Mouse (Mus musculus): Measurements from ENCODE around the gene Sptbn4. TPM values are rescaled to one million over a fixed set of nuclear protein-coding genes. Genes with fewer than 3 reads are reported as not detected.
A peak's percentile ranks its signal among the peaks of the same experiment; 100 is the strongest.

Gene Sptbn4
- total RNA-seq, 2 experiments from 2014 or later, result 132 to 146 TPM

- DNase-seq, result peak; percentile 60 to 70
Measured at GRCm38 (mm10) chr7:27339519-27339918, 108.0 kb downstream of the Sptbn4 start.

- DNase-seq, result no peak
Measured at GRCm38 (mm10) chr7:27339114-27339513, 108.4 kb downstream of the Sptbn4 start.

GRCm38 (mm10) chr7:27337175-27337853 is 110.2 kb downstream of the Sptbn4 start, which contains the start of gene Ltbp4:
Gene Ltbp4, minus strand, starts transcription at chr7:27337692.
- no peak for DNase-seq

- peak; percentile 90 to 92 for DNase-seq
Measured at GRCm38 (mm10) chr7:27335928-27336823, 111.3 kb downstream of the Sptbn4 start.

GRCm38 (mm10) chr7:27335011-27335720 is 112.3 kb downstream of the Sptbn4 start:
- no peak for DNase-seq

- no peak for DNase-seq
Measured at GRCm38 (mm10) chr7:27334405-27334911, 113.0 kb downstream of the Sptbn4 start.

GRCm38 (mm10) chr7:27333316-27333941 is 114.1 kb downstream of the Sptbn4 start:
- DNase-seq, result no peak

GRCm38 (mm10) chr7:27332353-27333199 is 114.9 kb downstream of the Sptbn4 start:
- DNase-seq, result peak; percentile 74 to 76

GRCm38 (mm10) chr7:27331854-27332253 is 115.6 kb downstream of the Sptbn4 start:
- no peak for DNase-seq

- DNase-seq, result no peak
Measured at GRCm38 (mm10) chr7:27331541-27331851, 116.0 kb downstream of the Sptbn4 start.

GRCm38 (mm10) chr7:27330709-27331540 is 116.6 kb downstream of the Sptbn4 start:
- peak; percentile 62 for DNase-seq

- no peak for DNase-seq
Measured at GRCm38 (mm10) chr7:27329981-27330380, 117.5 kb downstream of the Sptbn4 start.

- peak; percentile 73 to 77 for DNase-seq
Measured at GRCm38 (mm10) chr7:27329326-27329947, 118.0 kb downstream of the Sptbn4 start.

- no peak for DNase-seq
Measured at GRCm38 (mm10) chr7:27328648-27329047, 118.8 kb downstream of the Sptbn4 start.

GRCm38 (mm10) chr7:27328161-27328560 is 119.3 kb downstream of the Sptbn4 start:
- no peak for DNase-seq

GRCm38 (mm10) chr7:27327500-27327899 is 120.0 kb downstream of the Sptbn4 start:
- no peak for DNase-seq

- DNase-seq, result no peak
Measured at GRCm38 (mm10) chr7:27326101-27326880, 121.2 kb downstream of the Sptbn4 start.

GRCm38 (mm10) chr7:27325697-27326096 is 121.8 kb downstream of the Sptbn4 start:
- no peak for DNase-seq

GRCm38 (mm10) chr7:27324928-27325327 is 122.6 kb downstream of the Sptbn4 start:
- no peak for DNase-seq

All from layer of hippocampus, postnatal 36 days (tissue).